Mouse (Mus musculus): ENCODE results near the gene Rbm38.

Rbm38 gene

GRCm38 (mm10) chr2:173057623-173058022 lies 37.3 kb downstream of the Rbm38 start:
- DNase-seq (ENCODE audit: low spot score in 2 of 2), result peak in 1 of 2 experiments; percentile 66

- DNase-seq (ENCODE audit: low spot score in 2 of 2), result no peak
These were observed 38.0 kb downstream of the Rbm38 start for GRCm38 (mm10) chr2:173058263-173058662.

DNA sequence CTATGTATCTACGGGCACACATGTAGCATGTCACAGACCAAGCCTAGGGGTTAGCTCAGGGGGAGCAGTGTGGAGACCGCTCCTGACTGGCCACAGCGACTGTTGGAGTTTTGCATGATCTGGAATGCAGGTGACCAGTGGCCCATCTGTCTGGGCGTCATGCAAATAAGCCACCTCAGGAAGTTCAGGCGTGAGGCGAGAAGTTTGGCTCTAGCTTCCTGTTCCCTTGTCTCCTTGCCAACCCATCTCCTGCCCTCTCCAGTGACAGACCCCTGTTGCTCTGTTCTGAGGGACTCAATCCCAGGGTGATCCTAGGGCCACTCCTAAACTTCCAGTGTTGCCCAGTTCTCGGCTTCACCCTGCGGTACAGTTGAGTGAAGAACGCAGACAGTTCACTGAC lies 40.2 kb downstream of the Rbm38 start:
- DNase-seq (ENCODE audit: low spot score in 2 of 2), result peak; percentile 19 to 65

- DNase-seq (ENCODE audit: low spot score in 2 of 2), result peak; percentile 65 to 79
These were observed 41.4 kb downstream of the Rbm38 start for GRCm38 (mm10) chr2:173061443-173062351.

DNA sequence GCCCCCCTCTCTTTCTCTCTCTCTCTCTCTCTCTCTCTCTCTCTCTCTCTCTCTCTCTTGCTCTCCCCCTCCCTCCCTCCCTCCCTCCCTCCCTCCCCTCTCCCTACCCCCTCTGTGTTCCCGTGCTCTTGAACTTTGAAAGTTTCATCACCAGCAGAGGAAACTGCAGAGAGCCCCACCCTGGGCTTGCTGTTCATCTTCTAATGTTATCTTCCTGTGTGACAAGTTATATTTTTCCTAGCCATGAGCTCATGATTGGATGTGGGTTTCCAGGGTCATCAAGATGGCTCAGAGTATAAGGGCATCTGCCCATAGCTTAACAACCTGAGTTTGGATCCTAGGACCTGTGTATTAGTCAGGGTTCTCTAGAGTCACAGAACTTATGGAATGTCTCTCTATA lies 42.9 kb downstream of the Rbm38 start:
- DNase-seq (ENCODE audit: low spot score in 2 of 2), result no peak

DNA sequence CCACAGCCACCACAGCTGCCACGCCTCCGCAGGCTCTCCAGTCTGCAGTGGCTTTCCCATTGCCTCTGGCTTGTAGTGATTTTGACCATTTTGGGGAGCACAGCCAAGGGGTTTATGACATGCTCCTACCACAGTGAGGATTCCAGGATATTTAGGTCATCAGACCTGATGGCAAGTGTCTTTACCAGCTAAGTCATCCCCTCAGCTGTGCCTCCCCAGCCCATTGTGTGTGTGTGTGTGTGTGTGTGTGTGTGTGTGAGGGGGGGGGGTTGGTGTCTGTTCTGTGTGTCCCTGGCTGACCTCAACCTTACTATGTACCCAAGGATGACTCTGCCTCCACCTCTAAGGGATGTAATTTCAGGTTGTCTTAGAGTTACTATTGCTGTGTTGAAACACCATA lies 44.6 kb downstream of the Rbm38 start:
- DNase-seq (ENCODE audit: low spot score in 2 of 2), result no peak

DNA sequence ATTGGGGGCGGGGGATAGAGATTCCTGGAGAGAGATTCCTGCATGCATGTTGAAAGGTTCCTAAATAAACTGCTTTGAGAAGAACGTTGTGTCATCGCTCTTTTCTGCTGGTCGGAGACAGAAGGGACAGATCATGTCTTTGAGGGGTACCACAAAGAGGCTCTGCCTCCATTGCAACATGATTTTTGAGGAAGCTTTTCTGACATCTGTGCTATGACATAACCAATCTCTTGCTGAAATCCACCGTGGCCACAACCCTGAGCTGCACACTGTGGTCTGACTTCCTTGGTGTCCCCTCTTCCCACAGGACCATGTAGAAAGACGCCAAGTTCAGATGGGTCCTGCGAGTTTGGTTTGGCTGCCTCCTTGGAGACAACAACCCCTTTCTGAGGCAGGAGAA lies 52.6 kb downstream of the Rbm38 start:
- no peak for DNase-seq (ENCODE audit: low spot score in 2 of 2)

- DNase-seq (ENCODE audit: low spot score in 2 of 2), result no peak
These were observed 53.4 kb downstream of the Rbm38 start for GRCm38 (mm10) chr2:173073666-173074065.

DNA sequence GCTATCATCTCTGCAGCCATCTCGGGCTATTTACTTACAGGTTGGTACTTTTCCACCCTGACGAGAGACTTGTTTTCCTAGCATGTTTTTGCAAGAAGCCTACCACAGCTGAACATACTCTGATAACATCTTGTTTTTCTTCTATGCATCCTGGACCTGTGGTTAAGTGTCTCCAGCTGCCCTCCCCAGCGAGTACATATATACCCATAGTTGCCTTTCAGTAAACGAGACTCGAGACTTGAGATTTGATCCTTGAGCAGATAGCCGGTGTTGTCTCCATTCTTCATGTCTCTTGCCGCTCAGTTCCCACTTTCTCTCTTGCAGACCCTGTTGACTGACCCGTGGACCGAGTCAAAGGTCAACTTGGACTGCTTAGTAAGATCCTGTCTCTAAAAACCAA lies 56.6 kb downstream of the Rbm38 start:
- no peak for DNase-seq (ENCODE audit: low spot score in 2 of 2)

- no peak for DNase-seq (ENCODE audit: low spot score in 2 of 2)
These were observed 59.7 kb downstream of the Rbm38 start for GRCm38 (mm10) chr2:173079766-173080549.

- DNase-seq (ENCODE audit: low spot score in 2 of 2), result peak; percentile 82 to 91
These were observed 60.5 kb downstream of the Rbm38 start for GRCm38 (mm10) chr2:173080785-173081241.

GRCm38 (mm10) chr2:173082706-173083105 lies 62.4 kb downstream of the Rbm38 start:
- no peak for DNase-seq (ENCODE audit: low spot score in 2 of 2)

GRCm38 (mm10) chr2:173083106-173083505 lies 62.8 kb downstream of the Rbm38 start:
- DNase-seq (ENCODE audit: low spot score in 2 of 2), result no peak

GRCm38 (mm10) chr2:173083712-173084475 lies 63.6 kb downstream of the Rbm38 start:
- peak in 1 of 2 experiments; percentile 65 for DNase-seq (ENCODE audit: low spot score in 2 of 2)
